Mouse (Mus musculus): Measurements from ENCODE around the gene Orm3.
"Not testable (repeated sequence)": the region's sequence is repeated elsewhere in the genome, so short reads cannot be mapped to it uniquely, and the experiment has no call there.

Gene Orm3

DNA sequence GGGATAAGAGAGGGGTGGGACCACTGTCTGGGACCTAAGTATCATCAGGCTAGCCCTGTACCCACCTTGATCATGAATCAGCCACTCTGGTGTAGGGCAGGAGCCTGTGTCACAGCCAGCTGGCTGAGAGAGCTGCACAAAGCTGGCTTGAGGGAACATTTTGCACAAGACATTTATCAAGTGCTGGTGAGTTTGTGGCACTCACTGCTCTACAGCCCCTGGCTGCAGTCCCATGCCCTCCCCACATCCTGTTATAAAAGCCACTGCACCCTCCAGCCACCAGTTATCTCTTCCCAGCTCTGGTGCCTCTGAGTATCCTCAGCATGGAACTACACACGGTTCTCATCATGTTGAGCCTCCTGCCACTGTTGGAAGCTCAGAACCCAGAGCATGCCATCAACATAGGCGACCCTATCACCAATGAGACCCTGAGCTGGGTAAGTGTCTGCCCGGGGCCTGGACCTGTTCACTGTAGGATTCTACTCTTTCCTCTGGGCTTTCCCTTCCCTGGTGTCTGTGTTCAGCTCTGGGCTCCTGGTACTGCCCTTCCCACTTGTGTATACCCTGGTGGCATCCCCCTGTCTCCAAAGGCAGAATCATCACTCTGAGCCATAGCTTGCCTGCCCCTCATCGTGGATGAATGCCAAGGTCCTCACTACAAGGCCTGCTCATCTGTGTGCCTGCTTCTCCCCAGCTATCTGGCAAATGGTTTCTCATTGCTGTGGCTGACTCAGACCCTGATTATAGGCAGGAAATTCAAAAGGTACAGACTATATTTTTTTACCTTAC is at the start of gene Orm3:
Gene Orm3, plus strand, starts transcription at position 286 of the 789 bp plus-strand sequence.
- DNase-seq = no peak

DNA sequence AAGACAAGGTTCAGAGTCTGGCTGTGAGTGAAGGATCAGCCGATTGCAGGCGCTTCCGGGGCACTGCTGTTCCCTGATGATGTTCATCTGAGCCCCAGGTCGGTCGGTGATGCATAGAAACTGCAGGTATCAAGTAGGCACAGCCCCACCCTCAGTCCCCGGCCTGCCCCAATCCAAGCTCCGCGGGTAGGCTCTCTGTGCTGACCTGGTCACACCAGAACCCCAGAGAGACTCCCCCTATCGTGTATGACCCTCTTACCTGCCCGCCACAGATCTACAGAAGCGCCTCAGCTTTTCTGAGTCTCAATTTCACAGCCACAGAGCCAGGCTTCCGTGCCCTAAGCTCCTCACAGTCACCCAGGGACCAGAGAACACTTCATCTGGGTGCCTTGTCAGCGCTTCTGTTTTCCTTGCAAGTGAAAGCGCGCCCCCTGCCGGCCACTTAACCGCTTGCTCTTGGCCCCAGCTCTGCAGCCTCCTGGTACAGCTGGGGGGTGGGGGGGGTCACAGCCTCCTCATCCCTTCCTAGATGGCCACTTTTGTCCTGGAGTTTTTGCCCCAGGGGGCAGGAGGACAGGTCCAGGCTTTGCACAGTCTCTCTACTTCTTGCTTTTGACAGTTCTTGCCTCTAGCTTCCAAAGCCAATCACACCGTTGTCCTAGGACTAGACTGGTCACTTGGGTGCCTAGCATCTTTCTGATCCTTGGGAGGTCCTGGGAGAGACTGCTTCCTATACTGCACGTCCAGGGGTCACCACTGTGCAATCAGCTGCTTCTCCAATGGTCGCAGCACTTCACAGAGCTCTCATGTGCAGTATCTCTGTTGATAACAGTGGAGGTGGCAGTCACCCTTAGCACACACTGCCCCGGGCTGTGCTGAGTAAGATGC is 48.5 kb upstream of the Orm3 start:
- peak; percentile 88 for DNase-seq

DNA sequence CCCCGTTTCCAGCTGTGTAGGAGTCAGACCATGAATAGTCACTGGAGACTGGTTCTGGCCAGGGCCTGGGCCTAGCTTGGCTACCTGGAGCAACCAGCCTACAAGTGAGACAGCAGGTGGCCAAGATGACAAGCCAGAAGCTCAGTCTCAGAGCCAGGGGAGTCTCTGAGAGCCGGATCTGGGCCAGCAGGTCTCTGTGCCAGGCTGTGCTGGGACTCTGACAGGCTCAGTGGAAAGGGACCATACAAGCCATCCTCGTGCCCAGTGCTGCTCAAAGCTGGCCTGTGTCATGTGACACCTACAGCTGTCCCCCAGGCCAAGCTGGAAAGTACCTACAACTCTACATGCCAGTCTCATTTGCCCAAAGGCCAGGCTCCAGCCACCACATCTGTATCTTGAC is 47.6 kb upstream of the Orm3 start:
- peak; percentile 78 for DNase-seq

DNA sequence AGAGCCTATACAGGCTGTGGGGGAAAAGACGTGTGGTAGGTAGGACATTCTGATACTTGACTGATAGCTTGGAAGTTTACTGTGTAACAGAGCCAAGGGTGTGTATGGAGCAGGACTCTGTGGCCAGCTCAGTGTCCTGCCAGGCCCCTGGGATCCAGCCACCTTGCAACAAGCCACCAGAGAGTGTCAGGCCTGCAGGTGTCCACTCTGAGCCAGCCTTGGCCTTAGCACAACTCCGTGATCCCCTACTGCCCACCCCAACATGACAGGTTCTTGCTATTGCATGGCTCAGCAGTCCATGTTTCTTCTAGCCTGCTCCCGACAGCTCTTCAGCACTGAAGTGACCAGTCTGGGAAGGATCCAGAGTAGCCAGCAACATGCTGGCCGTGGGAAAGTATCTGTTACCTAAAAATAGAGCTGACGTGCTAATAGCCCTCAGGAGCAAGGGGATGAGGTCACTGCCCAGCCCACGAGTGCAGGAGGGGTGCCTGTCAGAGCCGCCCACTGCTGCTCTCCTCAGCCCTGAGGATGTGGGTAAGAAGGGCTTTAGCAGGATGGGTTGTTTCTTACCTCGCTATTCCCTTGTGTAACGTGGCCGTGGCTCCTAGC is 45.6 kb upstream of the Orm3 start:
- DNase-seq = no peak

- DNase-seq = no peak
Observed at GRCm38 (mm10) chr4:63311426-63311825, 44.5 kb upstream of the Orm3 start.

DNA sequence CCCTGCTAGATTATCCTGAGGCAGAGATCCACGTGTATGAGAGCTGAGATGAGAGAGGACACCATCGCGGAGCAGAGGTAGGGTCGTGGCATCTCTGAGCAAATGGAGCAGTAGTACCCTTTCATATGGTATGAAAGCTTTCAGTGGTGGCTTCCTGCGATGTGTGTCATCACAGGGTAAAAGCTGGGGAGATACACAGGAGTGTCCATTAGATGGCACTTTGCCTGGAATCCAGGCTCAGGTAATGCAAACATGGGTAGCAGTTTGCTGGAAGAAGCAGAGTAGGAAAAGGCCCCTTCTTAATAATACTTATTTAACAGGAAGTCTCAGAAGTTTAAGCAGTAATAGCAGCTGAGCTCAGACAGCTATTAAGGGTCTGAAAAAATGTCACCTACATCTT is 41.9 kb upstream of the Orm3 start:
- DNase-seq = no peak

DNA sequence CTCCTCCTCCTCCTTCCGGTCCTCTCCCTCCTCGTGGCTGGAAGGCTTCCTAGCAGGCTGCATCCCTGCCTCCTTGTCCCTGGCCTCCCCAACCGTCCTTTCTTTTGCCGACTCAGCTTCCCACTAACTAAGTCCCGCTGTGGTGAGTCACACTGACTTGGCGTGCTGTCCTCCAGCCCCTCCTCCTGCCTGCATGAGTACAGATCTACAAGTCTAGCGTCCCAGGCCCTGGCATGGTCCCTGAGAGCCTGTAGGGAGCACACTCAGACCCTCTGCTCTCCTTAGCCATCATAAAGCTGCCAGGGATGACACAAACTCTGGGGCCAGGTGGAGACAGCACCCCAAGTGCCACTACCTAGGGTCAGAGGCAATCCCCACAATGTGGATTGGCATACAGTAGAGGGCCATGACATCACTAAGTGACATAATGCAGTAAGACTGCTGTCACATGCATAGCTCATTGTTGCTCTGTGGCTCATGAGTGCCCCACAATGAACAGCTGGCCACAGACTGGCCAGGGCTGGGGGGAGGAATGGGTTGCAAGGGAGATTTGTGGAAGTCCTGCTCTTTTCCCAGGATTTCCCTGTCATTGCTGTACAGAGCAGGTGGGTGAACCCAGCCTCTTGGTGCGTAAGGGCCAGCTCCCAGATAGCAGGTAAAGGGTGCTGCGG is 39.8 kb upstream of the Orm3 start:
- DNase-seq = no peak

DNA sequence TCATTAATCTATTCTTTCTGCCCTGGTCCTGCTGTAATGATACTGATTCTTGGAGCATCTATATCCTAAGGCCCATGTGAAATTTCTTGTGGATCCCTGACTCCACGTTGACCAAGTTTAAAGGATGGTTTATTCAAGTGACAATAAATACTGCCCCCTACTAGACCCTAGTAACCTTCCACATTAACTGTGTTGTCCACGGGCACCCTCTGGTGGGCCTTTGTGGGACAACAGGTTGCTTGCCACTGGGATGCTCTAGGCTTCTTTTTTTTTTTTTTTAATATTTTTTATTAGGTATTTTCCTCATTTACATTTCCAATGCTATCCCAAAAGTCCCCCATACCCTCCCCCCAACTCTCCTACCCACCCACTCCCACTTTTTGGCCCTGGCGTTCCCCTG is 36.4 kb upstream of the Orm3 start:
- DNase-seq = not testable (repeated sequence)

DNA sequence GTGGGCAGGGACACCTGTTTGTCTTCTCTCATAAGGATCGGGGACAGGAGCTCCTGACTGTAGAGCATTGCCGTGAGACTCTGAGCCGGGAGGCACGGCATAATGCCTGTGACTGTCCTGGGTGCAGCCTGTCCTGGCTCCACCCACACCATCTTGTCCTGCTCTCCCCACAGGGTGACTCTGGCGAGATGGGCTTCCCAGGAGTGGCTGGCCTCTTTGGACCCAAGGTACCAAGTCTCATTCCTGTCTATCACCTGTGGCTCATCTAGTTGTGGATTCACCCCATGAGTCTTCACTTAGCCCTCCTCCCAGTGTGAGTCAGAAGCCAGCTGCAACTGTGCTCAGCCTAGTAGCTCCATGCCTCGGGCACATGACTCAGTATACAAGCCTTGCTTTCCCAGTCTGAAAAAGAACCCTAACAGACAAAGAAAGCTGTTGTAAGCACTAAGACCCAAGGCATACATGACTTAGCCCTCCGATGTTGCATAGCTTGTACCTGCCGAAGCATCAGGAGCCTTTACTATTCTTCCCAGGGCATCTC is 32.6 kb upstream of the Orm3 start:
- DNase-seq = no peak

GRCm38 (mm10) chr4:63333403-63333802 is 22.6 kb upstream of the Orm3 start:
- no peak for DNase-seq

- DNase-seq = no peak
Observed at GRCm38 (mm10) chr4:63338414-63339076, 17.4 kb upstream of the Orm3 start.

DNA sequence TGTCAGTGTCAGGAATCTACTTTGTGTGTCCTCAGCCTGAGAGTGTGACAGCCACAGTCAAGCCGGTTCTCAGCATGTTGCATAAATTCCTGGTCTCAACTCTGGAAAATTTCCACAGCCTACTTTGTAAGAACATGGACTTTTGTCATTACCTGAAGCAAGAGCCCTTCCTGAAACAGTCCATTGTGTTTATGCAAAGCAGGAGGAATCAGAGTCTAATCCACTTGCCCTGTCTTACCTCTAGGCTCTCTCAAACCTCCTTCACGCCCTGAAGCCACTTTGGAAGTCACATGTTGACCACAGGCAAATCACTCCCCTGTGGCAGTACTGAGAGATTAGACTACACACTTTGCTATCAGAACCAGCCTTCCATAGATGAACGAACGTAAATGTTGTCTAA is 13.5 kb upstream of the Orm3 start:
- DNase-seq = no peak

DNA sequence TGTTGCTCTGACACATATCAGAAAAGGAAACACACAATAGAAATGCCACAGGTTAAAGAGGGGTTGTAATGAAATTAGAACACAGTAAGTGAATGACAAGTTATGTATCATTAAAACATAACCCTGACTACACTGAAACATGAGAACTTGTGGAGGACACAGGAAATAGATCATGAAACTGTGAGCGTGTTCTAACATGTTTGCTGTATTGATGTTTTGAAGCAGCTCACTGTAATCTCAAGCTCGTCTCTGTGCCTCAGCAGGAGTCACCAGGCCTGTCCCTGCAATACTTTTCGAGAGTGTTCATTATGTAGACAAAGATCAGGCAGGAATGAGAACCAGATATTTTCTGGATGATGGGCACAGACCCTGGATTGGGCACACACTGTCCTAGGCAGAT is 12.4 kb upstream of the Orm3 start:
- DNase-seq = no peak

DNA sequence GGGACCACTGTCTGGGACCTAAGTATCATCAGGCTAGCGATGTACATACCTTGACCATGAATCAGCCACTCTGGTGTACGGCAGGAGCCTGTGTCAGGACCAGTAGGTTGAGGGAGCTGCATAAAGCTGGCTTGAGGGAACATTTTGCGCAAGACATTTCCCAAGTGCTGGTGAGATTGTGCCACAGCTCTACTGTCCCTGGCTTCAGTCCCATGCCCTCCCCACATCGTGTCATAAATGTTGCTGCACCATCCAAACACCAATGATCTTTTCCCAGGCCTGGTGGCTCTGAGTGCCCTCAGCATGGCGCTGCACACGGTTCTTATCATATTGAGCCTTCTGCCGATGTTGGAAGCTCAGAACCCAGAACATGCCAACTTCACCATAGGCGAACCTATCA is 11.7 kb upstream of the Orm3 start, which contains the start of gene Orm1:
Gene Orm1, plus strand, starts transcription at position 266 of the 400 bp plus-strand sequence.
- DNase-seq = no peak

- DNase-seq = no peak
Observed at GRCm38 (mm10) chr4:63345261-63345660, 10.7 kb upstream of the Orm3 start.

DNA sequence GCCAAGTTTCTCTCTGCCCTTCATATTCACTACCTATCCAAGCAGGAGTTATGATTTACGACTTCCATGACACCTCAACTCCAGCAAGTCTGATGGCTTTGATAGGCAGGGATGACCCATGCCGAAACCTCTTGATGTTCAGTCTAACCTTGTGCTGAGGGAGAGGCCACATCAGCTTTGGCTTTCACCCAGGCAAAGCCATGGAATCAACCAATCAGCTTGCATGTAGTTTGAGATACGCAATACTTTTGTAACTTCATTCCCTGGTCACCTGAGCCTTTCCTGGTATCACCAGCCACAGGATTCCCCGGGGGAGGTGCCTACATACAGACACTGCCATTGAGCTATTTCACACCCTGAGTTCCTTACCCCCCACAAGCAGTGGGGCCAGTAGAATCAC is 9.3 kb upstream of the Orm3 start:
- no peak for DNase-seq

DNA sequence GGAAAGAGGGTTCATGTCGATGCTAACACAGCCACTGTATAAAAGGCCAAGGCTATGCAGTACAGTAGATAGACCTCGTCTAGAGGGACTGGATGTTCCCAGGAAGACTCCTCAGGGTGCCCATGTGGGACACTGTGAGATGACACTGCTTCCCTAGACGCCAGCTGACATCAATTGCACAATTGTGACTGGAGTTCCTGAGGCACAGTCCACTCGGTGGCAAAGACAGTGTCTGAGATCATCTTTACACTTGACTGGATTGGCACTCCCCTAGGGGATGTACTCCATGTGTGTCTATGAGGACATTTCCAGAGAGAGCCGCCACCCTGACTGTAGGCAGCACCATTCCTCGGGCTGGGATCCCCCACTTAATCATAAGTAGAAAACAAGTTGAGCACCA is 7.4 kb upstream of the Orm3 start:
- DNase-seq = no peak

DNA sequence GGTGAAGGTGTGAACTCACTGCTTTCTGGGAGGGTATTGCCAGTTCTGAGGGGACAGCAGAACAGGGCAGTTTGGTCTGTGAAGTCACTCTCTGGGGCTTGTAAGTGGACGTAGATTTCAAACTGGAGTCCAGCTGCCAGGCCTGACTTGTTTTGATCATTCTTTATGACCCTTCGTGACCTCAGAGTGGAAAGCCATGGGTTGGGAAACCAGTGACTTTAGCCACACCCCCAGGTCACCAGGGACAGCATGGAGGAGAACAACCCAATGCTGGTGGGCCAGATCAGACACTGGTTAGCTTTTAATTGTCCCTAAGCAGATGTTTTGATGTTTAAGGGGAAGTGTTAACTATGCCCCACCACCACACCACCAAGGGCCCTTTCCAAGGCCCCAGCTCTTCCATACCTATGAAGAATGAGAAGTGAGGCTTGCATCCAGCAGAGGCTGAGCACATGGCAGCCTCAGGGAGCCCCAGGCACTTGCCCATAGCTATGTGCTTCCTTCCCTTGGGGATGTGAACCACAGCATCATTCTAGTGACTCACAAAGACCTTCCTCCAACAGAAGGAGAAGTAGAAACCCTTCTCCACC is 1.1 kb downstream of the Orm3 start:
- no peak for DNase-seq

DNA sequence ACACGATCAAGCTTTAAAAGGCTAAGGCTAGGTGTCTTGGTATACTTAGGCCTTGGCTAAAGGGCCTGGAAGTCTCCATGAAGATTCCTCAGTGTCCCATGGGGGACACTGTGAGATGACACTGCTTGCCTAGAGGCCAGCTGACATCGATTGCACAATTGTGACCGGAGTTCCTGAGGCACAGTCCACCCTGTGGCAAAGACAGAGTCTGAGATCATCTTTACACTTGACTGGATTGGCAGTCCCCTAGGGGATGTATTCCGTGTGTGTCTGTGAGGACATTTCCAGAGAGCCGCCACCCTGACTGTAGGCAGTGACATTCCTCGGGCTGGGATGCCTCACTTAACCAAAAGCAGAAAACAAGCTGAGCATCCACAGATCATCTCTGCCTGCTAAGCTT is 3.9 kb downstream of the Orm3 start:
- DNase-seq = no peak

GRCm38 (mm10) chr4:63362150-63362549 is 6.2 kb downstream of the Orm3 start, which contains the start of gene Orm2:
TSS of gene Orm2 (plus strand) at chr4:63362449.
- no peak for DNase-seq

- DNase-seq = peak; percentile 57
Observed at GRCm38 (mm10) chr4:63368577-63368976, 12.6 kb downstream of the Orm3 start.

- DNase-seq = no peak
Observed at GRCm38 (mm10) chr4:63370897-63371296, 14.9 kb downstream of the Orm3 start.

Measured in cerebellum, adult 9-11 months (tissue).